Comparison of ENCODE assay signal across 23 mouse cellular contexts in the genomic region with DNA sequence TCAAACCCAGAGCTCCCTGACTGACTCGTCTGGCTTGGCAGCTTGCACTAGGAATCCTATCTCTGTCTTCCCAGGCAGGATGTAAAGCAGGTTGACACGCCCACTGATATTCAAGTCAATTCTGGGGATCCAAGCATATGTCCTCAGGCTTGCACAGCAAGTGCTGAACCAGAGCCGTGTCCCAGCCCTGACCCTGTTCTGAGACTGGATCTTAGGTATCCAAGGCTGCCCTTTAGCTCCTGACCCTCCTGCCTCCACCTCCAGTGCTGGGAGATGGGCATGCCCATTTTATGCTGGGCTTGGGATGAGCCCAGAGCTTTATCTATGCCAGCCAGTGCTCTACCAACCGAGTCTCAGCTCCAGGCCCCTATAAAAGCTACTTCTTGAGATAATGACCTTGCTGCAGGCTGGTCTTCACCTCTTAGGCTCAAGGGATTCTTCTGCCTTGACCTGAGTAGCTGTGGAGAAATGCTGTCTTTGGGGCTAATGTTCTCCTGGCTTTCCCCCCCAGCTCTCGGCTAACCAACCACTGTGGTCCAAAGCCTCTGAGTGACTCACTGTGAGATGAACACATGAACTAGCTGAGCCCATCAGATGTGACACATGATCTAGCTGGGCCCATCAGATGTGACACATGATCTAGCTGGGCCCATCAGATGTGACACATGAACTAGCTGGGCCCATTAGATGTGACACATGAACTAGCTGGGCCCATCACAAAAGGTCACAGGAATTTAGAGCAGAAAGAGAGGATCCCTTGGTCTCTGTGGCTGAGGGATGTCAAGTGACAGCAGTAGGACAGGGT. TPM values are rescaled to one million over a fixed set of nuclear protein-coding genes. Genes with fewer than 3 reads are reported as not detected.
DNase-seq lines count a peak whose midpoint lies in the region; ATAC-seq and TF ChIP-seq lines count a peak whose summit lies in the region.
"Had no signal": no experiment of that assay in that cellular context is flagged by ENCODE, and none has a peak within 500 bp of the region (broad histone marks: within the 10 kb centered on the region; RNA-seq: fewer than 3 reads in every experiment).

No protein-coding gene starts in this region.

- H3K4me1 ChIP-seq in hindbrain, embryonic 10.5 days (replicated peaks), result peaks cover 22% of the 10 kb centered on the region
- H3K4me1 ChIP-seq in hindbrain, embryonic 13.5 days (replicated peaks), result no peaks in the 10 kb centered on the region
- no peaks in the 10 kb centered on the region for H3K4me1 ChIP-seq in spleen, adult 2 months (ENCODE audit: control insufficient read depth, insufficient read depth, insufficient read length)
- H3K4me1 ChIP-seq in liver, embryonic 13.5 days (replicated peaks), result peaks cover 58% of the 10 kb centered on the region
- no peaks in the 10 kb centered on the region for H3K4me1 ChIP-seq in forebrain, postnatal 0 days (ENCODE audit: insufficient read depth)
- H3K4me1 ChIP-seq: embryonic facial prominence, embryonic 15.5 days; forebrain, embryonic 15.5 days; limb, embryonic 15.5 days; midbrain, embryonic 12.5 days had no signal

- no peak for DNase-seq in hindbrain, embryonic 10.5 days (ENCODE audit: low spot score)
- DNase-seq in spleen, adult 2 months (ENCODE audit: low read depth in 1 of 2, low spot score in 2 of 2), result no peak
- no peak for DNase-seq in spleen, postnatal 4 days (ENCODE audit: low spot score in 2 of 2)
- peak; percentile 48 for DNase-seq in liver, embryonic 13.5 days
- DNase-seq in forebrain, postnatal 0 days, result no peak
- DNase-seq in cerebellum, adult 9-11 months, result no peak
- no peak for DNase-seq in lung, postnatal 10 days
- DNase-seq: cerebellum, adult 8-10 months; gastrocnemius, postnatal 10 days; heart, adult 2 months; heart, postnatal 10 days; kidney, adult 18-20 months; kidney, postnatal 36 days; thymus, postnatal 14 days had no signal

- no peak overlapping the region for H3K9ac ChIP-seq in hindbrain, embryonic 13.5 days
- H3K9ac ChIP-seq in liver, embryonic 13.5 days, result peak overlapping the region; percentile 49
- no peak overlapping the region for H3K9ac ChIP-seq in forebrain, postnatal 0 days
- H3K9ac ChIP-seq: embryonic facial prominence, embryonic 15.5 days; forebrain, embryonic 15.5 days; limb, embryonic 15.5 days; midbrain, embryonic 12.5 days had no signal

- no peak for TF ChIP-seq POLR2A in spleen, adult 2 months (IDR thresholded peaks at IDR 0.05; ENCODE audit: low read depth, low read length)

- H3K9me3 ChIP-seq in hindbrain, embryonic 10.5 days, result no peaks in the 10 kb centered on the region
- no peaks in the 10 kb centered on the region for H3K9me3 ChIP-seq in hindbrain, embryonic 13.5 days
- no peaks in the 10 kb centered on the region for H3K9me3 ChIP-seq in liver, embryonic 13.5 days (replicated peaks)
- no peaks in the 10 kb centered on the region for H3K9me3 ChIP-seq in forebrain, postnatal 0 days (ENCODE audit: low read length)
- H3K9me3 ChIP-seq: embryonic facial prominence, embryonic 15.5 days; forebrain, embryonic 15.5 days; limb, embryonic 15.5 days; midbrain, embryonic 12.5 days had no signal

- no peak for ATAC-seq in hindbrain, embryonic 13.5 days (ENCODE audit: low FRiP score)
- ATAC-seq in liver, embryonic 13.5 days (ENCODE audit: low read depth), result peak; percentile 90
- no peak for ATAC-seq in forebrain, postnatal 0 days
- ATAC-seq: forebrain, embryonic 15.5 days; hindbrain, embryonic 16.5 days; Patski had no signal

- H3K4me2 ChIP-seq in hindbrain, embryonic 13.5 days, result no peak overlapping the region
- peak overlapping the region; percentile 36 for H3K4me2 ChIP-seq in liver, embryonic 13.5 days
- no peak overlapping the region for H3K4me2 ChIP-seq in forebrain, postnatal 0 days (ENCODE audit: low read depth)
- H3K4me2 ChIP-seq: embryonic facial prominence, embryonic 15.5 days; forebrain, embryonic 15.5 days; limb, embryonic 15.5 days; midbrain, embryonic 12.5 days had no signal

- no peaks in the 10 kb centered on the region for H3K27me3 ChIP-seq in hindbrain, embryonic 10.5 days (ENCODE audit: insufficient read depth, poor library complexity, severe bottlenecking)
- no peaks in the 10 kb centered on the region for H3K27me3 ChIP-seq in hindbrain, embryonic 13.5 days
- H3K27me3 ChIP-seq in spleen, adult 2 months (ENCODE audit: control insufficient read depth, insufficient read depth, low read length), result no peaks in the 10 kb centered on the region
- no peaks in the 10 kb centered on the region for H3K27me3 ChIP-seq in liver, embryonic 13.5 days
- no peaks in the 10 kb centered on the region for H3K27me3 ChIP-seq in forebrain, postnatal 0 days (ENCODE audit: insufficient read depth, low read length)
- H3K27me3 ChIP-seq: embryonic facial prominence, embryonic 15.5 days; forebrain, embryonic 15.5 days; limb, embryonic 15.5 days; midbrain, embryonic 12.5 days; Patski had no signal

- H3K4me3 ChIP-seq in hindbrain, embryonic 10.5 days, result no peak overlapping the region
- H3K4me3 ChIP-seq in hindbrain, embryonic 13.5 days, result no peak overlapping the region
- H3K4me3 ChIP-seq in spleen, adult 2 months (ENCODE audit: extremely low read depth, insufficient read depth, insufficient read length), result no peak overlapping the region
- H3K4me3 ChIP-seq in liver, embryonic 13.5 days (replicated peaks), result no peak overlapping the region
- no peak overlapping the region for H3K4me3 ChIP-seq in forebrain, postnatal 0 days (ENCODE audit: low read depth, low read length)
- H3K4me3 ChIP-seq: embryonic facial prominence, embryonic 15.5 days; forebrain, embryonic 15.5 days; heart, adult 2 months; left cerebral cortex, adult 2 months; limb, embryonic 15.5 days; midbrain, embryonic 12.5 days; myocyte had no signal

- WGBS in hindbrain, embryonic 10.5 days, result 79% methylated on average over 5 of the region's 5 CpGs
- WGBS in hindbrain, embryonic 13.5 days, result 91% methylated on average over 5 of the region's 5 CpGs
- WGBS in spleen, adult 2 months, result 78% methylated on average over 5 of the region's 5 CpGs
- 38% methylated on average over 5 of the region's 5 CpGs for WGBS in liver, embryonic 13.5 days (ENCODE audit: insufficient replicate concordance)
- 82% methylated on average over 5 of the region's 5 CpGs for WGBS in forebrain, postnatal 0 days

- H3K27ac ChIP-seq in hindbrain, embryonic 10.5 days, result 0 out of 2 replicates have a peak overlapping the region, but pooled peaks have one; percentile 16
- H3K27ac ChIP-seq in hindbrain, embryonic 13.5 days, result no peak overlapping the region
- peak overlapping the region; percentile 32; the same call in 1 of the 2 replicates for H3K27ac ChIP-seq in spleen, adult 2 months (ENCODE audit: insufficient read depth, low read length)
- H3K27ac ChIP-seq in liver, embryonic 13.5 days, result peak overlapping the region; percentile 86
- no peak overlapping the region for H3K27ac ChIP-seq in forebrain, postnatal 0 days (ENCODE audit: low read depth, low read length)
- H3K27ac ChIP-seq: embryonic facial prominence, embryonic 15.5 days; forebrain, embryonic 15.5 days; heart, adult 2 months; left cerebral cortex, adult 2 months; limb, embryonic 15.5 days; midbrain, embryonic 12.5 days had no signal

- peaks cover 24% of the 10 kb centered on the region for H3K36me3 ChIP-seq in hindbrain, embryonic 10.5 days
- peaks cover 53% of the 10 kb centered on the region for H3K36me3 ChIP-seq in hindbrain, embryonic 13.5 days
- peaks cover 12% of the 10 kb centered on the region for H3K36me3 ChIP-seq in spleen, adult 2 months (ENCODE audit: control insufficient read depth, insufficient read depth, low read length)
- peaks cover 21% of the 10 kb centered on the region; the same call in 1 of the 2 replicates for H3K36me3 ChIP-seq in liver, embryonic 13.5 days
- H3K36me3 ChIP-seq in forebrain, postnatal 0 days (ENCODE audit: insufficient read depth), result peaks cover 7% of the 10 kb centered on the region; the same call in 1 of the 2 replicates
- H3K36me3 ChIP-seq: forebrain, embryonic 15.5 days; midbrain, embryonic 12.5 days had no signal

- no peak for TF ChIP-seq CTCF in spleen, adult 2 months (IDR thresholded peaks at IDR 0.05; ENCODE audit: extremely low read depth, insufficient read depth, insufficient read length, insufficient replicate concordance)
- TF ChIP-seq CTCF in forebrain, postnatal 0 days (IDR thresholded peaks at IDR 0.05; ENCODE audit: low read depth), result no peak

RNA-seq across cellular contexts. Expression of gene Raver1, which starts 14.2 kb away (rescaled TPM):
- 94.3 and 103 TPM in 2 replicates for polyA plus RNA-seq in hindbrain, embryonic 10.5 days (2016; fragmentation: Nextera tagmentation; extraction: Ambion mirVana)
- 28.3 and 32.5 TPM in 2 replicates for polyA plus RNA-seq in hindbrain, embryonic 13.5 days (2015; fragmentation: Nextera tagmentation; extraction: Ambion mirVana)
- polyA plus RNA-seq in spleen, adult 2 months (2012; rRNA removed), result 77.9 and 93.1 TPM in 2 replicates
- 18.4 and 27.0 TPM in 2 replicates for polyA plus RNA-seq in liver, embryonic 13.5 days (2015; fragmentation: Nextera tagmentation; extraction: Ambion mirVana)
- total RNA-seq in forebrain, postnatal 0 days (2014; rRNA removed), result 24.5 and 40.3 TPM in 2 replicates
- 23.2 and 24.3 TPM in 2 replicates for polyA plus RNA-seq in forebrain, postnatal 0 days (2015; fragmentation: Nextera tagmentation; extraction: Ambion mirVana)

RNA-seq across cellular contexts. Expression of gene Gm38431, which starts 14.2 kb away (rescaled TPM):
- 2.9 and 3.7 TPM in 2 replicates for polyA plus RNA-seq in hindbrain, embryonic 10.5 days (2016; fragmentation: Nextera tagmentation; extraction: Ambion mirVana)
- 0.92 and 2.8 TPM in 2 replicates for polyA plus RNA-seq in hindbrain, embryonic 13.5 days (2015; fragmentation: Nextera tagmentation; extraction: Ambion mirVana)
- 5.2 and 18.8 TPM in 2 replicates for polyA plus RNA-seq in spleen, adult 2 months (2012; rRNA removed)
- polyA plus RNA-seq in liver, embryonic 13.5 days (2015; fragmentation: Nextera tagmentation; extraction: Ambion mirVana), result 1.3 and 1.6 TPM in 2 replicates
- 0.43 and 3.4 TPM in 2 replicates for total RNA-seq in forebrain, postnatal 0 days (2014; rRNA removed)
- 0.34 and 0.44 TPM in 2 replicates for polyA plus RNA-seq in forebrain, postnatal 0 days (2015; fragmentation: Nextera tagmentation; extraction: Ambion mirVana)

RNA-seq across cellular contexts. Expression of gene Tyk2, which starts 25.1 kb away (rescaled TPM):
- polyA plus RNA-seq in hindbrain, embryonic 10.5 days (2016; fragmentation: Nextera tagmentation; extraction: Ambion mirVana), result 15.3 and 15.5 TPM in 2 replicates
- 12.4 and 12.8 TPM in 2 replicates for polyA plus RNA-seq in hindbrain, embryonic 13.5 days (2015; fragmentation: Nextera tagmentation; extraction: Ambion mirVana)
- polyA plus RNA-seq in spleen, adult 2 months (2012; rRNA removed), result 46.1 and 52.2 TPM in 2 replicates
- 6.2 and 7.2 TPM in 2 replicates for polyA plus RNA-seq in liver, embryonic 13.5 days (2015; fragmentation: Nextera tagmentation; extraction: Ambion mirVana)
- 9.4 and 11.0 TPM in 2 replicates for total RNA-seq in forebrain, postnatal 0 days (2014; rRNA removed)
- polyA plus RNA-seq in forebrain, postnatal 0 days (2015; fragmentation: Nextera tagmentation; extraction: Ambion mirVana), result 3.8 and 5.0 TPM in 2 replicates

RNA-seq across cellular contexts. Expression of gene Fdx1l, which starts 32.5 kb away (rescaled TPM):
- polyA plus RNA-seq in hindbrain, embryonic 10.5 days (2016; fragmentation: Nextera tagmentation; extraction: Ambion mirVana), result 64.4 and 66.3 TPM in 2 replicates
- 57.3 and 63.1 TPM in 2 replicates for polyA plus RNA-seq in hindbrain, embryonic 13.5 days (2015; fragmentation: Nextera tagmentation; extraction: Ambion mirVana)
- polyA plus RNA-seq in spleen, adult 2 months (2012; rRNA removed), result 38.3 and 59.5 TPM in 2 replicates
- polyA plus RNA-seq in liver, embryonic 13.5 days (2015; fragmentation: Nextera tagmentation; extraction: Ambion mirVana), result 36.6 and 41.0 TPM in 2 replicates
- total RNA-seq in forebrain, postnatal 0 days (2014; rRNA removed), result 63.2 and 69.2 TPM in 2 replicates
- 79.4 and 94.9 TPM in 2 replicates for polyA plus RNA-seq in forebrain, postnatal 0 days (2015; fragmentation: Nextera tagmentation; extraction: Ambion mirVana)

RNA-seq across cellular contexts. Expression of gene Gm49373, which starts 33.1 kb away (rescaled TPM):
- 1.0 and 1.4 TPM in 2 replicates for polyA plus RNA-seq in hindbrain, embryonic 10.5 days (2016; fragmentation: Nextera tagmentation; extraction: Ambion mirVana)
- polyA plus RNA-seq in hindbrain, embryonic 13.5 days (2015; fragmentation: Nextera tagmentation; extraction: Ambion mirVana), result 1.9 and 2.4 TPM in 2 replicates
- 0.19 and 0.32 TPM in 2 replicates for polyA plus RNA-seq in spleen, adult 2 months (2012; rRNA removed)
- polyA plus RNA-seq in liver, embryonic 13.5 days (2015; fragmentation: Nextera tagmentation; extraction: Ambion mirVana), result 0.56 and 0.68 TPM in 2 replicates
- 1.5 and 2.6 TPM in 2 replicates for total RNA-seq in forebrain, postnatal 0 days (2014; rRNA removed)
- polyA plus RNA-seq in forebrain, postnatal 0 days (2015; fragmentation: Nextera tagmentation; extraction: Ambion mirVana), result 0.74 and 0.79 TPM in 2 replicates

Comparison
In these comparisons a context has a peak if more than half of its experiments do, and no peak if none do; other contexts are left out.
1. H3K27ac ChIP-seq: peak in hindbrain, embryonic 10.5 days (single experiment), spleen, adult 2 months (single experiment) and liver, embryonic 13.5 days (single experiment); none in hindbrain, embryonic 13.5 days (single experiment) and forebrain, postnatal 0 days (single experiment).